Mouse (Mus musculus) embryonic facial prominence, embryonic 13.5 days (tissue): ENCODE measurements around the gene Fuz. TPM values are rescaled to one million over a fixed set of nuclear protein-coding genes. Genes with fewer than 3 reads are reported as not detected.

Experiments used
- ATAC-seq: fragments of 200-750 bp; cut with Nextera tagmentation; 2 replicates; pipeline ENCODE4 v1.8.0; 2017; ENCODE audit warnings: low read depth; ENCODE audit not compliant: insufficient number of reproducible peaks, insufficient read depth, low FRiP score, low TSS enrichment
- H3K27ac ChIP-seq: fragments of 300-500 bp; sonication (generic); 2 replicates; pipeline ENCODE4 v1.5.1; 2015; ENCODE audit warnings: moderate library complexity, mild to moderate bottlenecking, inconsistent platforms
- H3K27me3 ChIP-seq: fragments of 300-500 bp; sonication (generic); 2 replicates; pipeline ENCODE4 v1.6.1; 2015; ENCODE audit warnings: mild to moderate bottlenecking, inconsistent platforms
- H3K36me3 ChIP-seq: fragments of 300-500 bp; sonication (generic); 2 replicates; pipeline ENCODE4 v1.6.1; 2015; ENCODE audit warnings: mild to moderate bottlenecking, inconsistent platforms
- H3K4me1 ChIP-seq: fragments of 300-500 bp; sonication (generic); 2 replicates; pipeline ENCODE4 v1.6.1; 2015; ENCODE audit warnings: inconsistent platforms
- H3K4me2 ChIP-seq: fragments of 300-500 bp; sonication (generic); 2 replicates; pipeline ENCODE4 v1.6.1; 2015; ENCODE audit warnings: moderate library complexity, mild to moderate bottlenecking, inconsistent platforms
- H3K4me3 ChIP-seq: fragments of 300-500 bp; sonication (generic); 2 replicates; pipeline ENCODE4 v1.5.1; 2015; ENCODE audit warnings: mild to moderate bottlenecking, inconsistent platforms
- H3K9ac ChIP-seq: fragments of 300-500 bp; sonication (generic); 2 replicates; pipeline ENCODE4 v1.6.1; 2015; ENCODE audit warnings: mild to moderate bottlenecking, inconsistent platforms
- H3K9me3 ChIP-seq: fragments of 300-500 bp; sonication (generic); 2 replicates; pipeline ENCODE4 v1.6.1; 2016; ENCODE audit warnings: inconsistent platforms
- WGBS: fragments of 180-500 bp; shearing (Covaris S2); methylation state at CpG from one replicate; pipeline ENCODE4 v1.1.7; 2015; ENCODE audit warnings: mixed read lengths; 5-methylcytosine and 5-hydroxymethylcytosine counted together
- polyA plus RNA-seq: library from polyadenylated mRNA; unstranded; fragments of >200 nt; fragmentation: Nextera tagmentation; extraction: Ambion mirVana; gene quantifications from 2 replicates; pipeline ENCODE4 v1.2.1, GENCODE M21; 2015

Gene Fuz
- 26.1 and 29.7 TPM in 2 replicates for polyA plus RNA-seq

DNA sequence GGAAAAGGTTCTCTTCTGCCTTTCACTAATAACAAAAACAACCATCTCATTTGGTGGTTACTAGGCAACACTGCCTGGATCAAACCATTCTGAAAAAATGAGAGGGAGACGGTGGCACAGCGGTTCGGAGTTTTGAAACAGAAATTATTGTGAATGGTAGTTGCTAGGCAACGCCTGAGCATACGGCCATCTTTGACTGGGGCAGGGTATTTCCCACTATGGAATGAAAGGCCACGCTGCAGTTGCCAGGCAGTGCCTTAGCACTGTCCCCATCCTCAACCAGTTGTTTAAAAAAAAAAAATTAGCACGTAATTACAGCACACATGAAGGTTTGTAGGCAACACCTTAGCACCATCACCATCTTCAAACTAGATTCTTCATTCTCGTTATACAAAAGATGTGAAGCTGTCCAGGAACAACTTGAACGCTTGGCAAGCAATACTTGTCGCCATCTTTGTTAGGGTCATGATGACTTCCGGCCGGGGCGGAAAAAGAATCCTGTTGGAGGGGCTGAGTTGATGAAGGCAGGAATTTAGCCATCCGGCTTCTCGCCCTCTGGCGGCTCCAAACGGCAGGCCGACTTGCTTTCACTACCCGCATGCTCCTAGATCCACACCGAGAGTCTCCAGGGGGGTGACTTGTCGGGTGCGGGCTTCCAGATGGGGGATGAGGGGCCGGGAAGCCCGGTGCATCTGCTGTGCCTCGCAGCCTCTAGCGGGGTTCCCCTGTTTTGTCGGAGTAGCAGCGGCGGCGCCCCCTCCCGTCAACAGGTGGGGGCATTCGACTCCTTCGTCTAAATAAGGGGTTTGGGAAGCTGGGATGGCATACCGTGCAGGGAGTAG, at the start of gene Fuz:
Fuz (plus strand) TSS at position 487 of the 842 bp plus-strand sequence.
- Histone ChIP-seq H3K36me3 (peaks cover 25% of the 10 kb centered on the region), H3K4me3 (peak within 1 kb of the TSS; percentile 59), H3K4me2 (peak within 1 kb of the TSS; percentile 78), H3K4me1 (peaks cover 53% of the 10 kb centered on the region), H3K9me3 (no peaks in the 10 kb centered on the region), H3K27ac (peak within 1 kb of the TSS; percentile 91), H3K9ac (peak within 1 kb of the TSS; percentile 81), H3K27me3 (no peaks in the 10 kb centered on the region)
- under 1% methylated on average over 34 of the region's 34 CpGs for WGBS
- ATAC-seq, result peak; percentile 56

- 92% methylated on average over 7 of the region's 7 CpGs for WGBS
- H3K27me3 ChIP-seq, result no peaks in the 10 kb centered on the region
- 0 out of 2 replicates have a peak overlapping the region, but pooled peaks have one; percentile 16 for H3K9ac ChIP-seq
- no peak overlapping the region for H3K27ac ChIP-seq
- no peak overlapping the region for H3K4me2 ChIP-seq
- peaks cover 55% of the 10 kb centered on the region for H3K36me3 ChIP-seq
- H3K9me3 ChIP-seq, result no peaks in the 10 kb centered on the region
- no peak for ATAC-seq
- H3K4me3 ChIP-seq, result no peak overlapping the region
- H3K4me1 ChIP-seq, result peaks cover 24% of the 10 kb centered on the region
Observed at GRCm38 (mm10) chr7:44846804-44847203, 49.1 kb upstream of the Fuz start.

GRCm38 (mm10) chr7:44847772-44848171, 48.1 kb upstream of the Fuz start:
- H3K4me1 ChIP-seq, result peaks cover 30% of the 10 kb centered on the region
- WGBS, result 80% methylated on average over 5 of the region's 5 CpGs
- H3K9me3 ChIP-seq, result no peaks in the 10 kb centered on the region
- ATAC-seq, result no peak
- no peaks in the 10 kb centered on the region for H3K27me3 ChIP-seq
- peak overlapping the region; percentile 97; the same call in 1 of the 2 replicates for H3K27ac ChIP-seq
- peak overlapping the region; percentile 70 for H3K9ac ChIP-seq
- H3K4me2 ChIP-seq, result peak overlapping the region; percentile 91
- H3K4me3 ChIP-seq, result peak overlapping the region; percentile 75
- H3K36me3 ChIP-seq, result peaks cover 50% of the 10 kb centered on the region

- H3K4me2 ChIP-seq, result peak within 1 kb of the TSS; percentile 91
- under 1% methylated on average over 54 of the region's 54 CpGs for WGBS
- peak within 1 kb of the TSS; percentile 75 for H3K4me3 ChIP-seq
- peak within 1 kb of the TSS; percentile 97 for H3K27ac ChIP-seq
- no peaks in the 10 kb centered on the region for H3K9me3 ChIP-seq
- peak; percentile 84 for ATAC-seq
- H3K36me3 ChIP-seq, result peaks cover 43% of the 10 kb centered on the region
- peak within 1 kb of the TSS; percentile 83 for H3K9ac ChIP-seq
- H3K27me3 ChIP-seq, result no peaks in the 10 kb centered on the region
- H3K4me1 ChIP-seq, result peaks cover 40% of the 10 kb centered on the region
Observed at GRCm38 (mm10) chr7:44848561-44849415, 47.1 kb upstream of the Fuz start, which contains the start of the genes Akt1s1 and Tbc1d17. Akt1s1 (plus strand) TSS chr7:44848991. Tbc1d17 (minus strand) TSS chr7:44849079.

DNA sequence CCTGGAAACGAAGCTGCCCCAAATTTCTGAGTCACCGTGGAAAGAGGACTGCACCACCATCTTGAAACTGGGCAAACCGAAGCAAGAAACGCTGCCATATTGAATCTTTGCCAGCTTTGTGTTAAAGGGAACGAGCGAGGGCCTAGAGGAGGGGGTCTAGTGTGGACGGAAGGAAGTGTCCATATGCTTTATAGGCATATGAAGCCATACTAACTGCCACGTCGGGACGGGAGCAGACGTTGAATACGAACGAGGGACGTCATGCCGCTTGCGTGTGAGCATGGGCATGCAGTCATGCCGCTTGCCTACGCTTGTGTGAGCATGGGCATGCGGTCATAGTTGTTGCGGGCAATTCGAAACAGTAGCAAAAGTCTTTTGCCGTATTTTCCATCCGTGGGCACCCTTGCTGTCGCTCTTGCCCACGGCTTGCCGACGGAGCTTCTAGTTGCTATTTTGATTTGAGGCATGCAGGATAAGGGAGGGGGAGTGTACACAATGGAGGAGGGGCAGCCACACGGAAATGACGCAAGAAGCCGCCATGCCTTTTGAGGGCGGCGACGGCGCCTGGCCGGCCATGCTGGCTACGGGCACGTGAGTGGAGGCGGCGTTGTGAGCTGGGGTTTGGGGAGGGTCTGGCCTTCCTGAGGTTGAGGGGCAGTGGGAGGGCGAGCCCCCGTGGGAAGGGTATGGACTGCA, 46.3 kb upstream of the Fuz start:
- peaks cover 35% of the 10 kb centered on the region for H3K36me3 ChIP-seq
- WGBS, result under 1% methylated on average over 41 of the region's 41 CpGs
- H3K27me3 ChIP-seq, result no peaks in the 10 kb centered on the region
- peak; percentile 71 for ATAC-seq
- peak overlapping the region; percentile 97 for H3K27ac ChIP-seq
- peak overlapping the region; percentile 91 for H3K4me2 ChIP-seq
- H3K4me1 ChIP-seq, result peaks cover 48% of the 10 kb centered on the region
- H3K9ac ChIP-seq, result peak overlapping the region; percentile 83
- H3K9me3 ChIP-seq, result no peaks in the 10 kb centered on the region
- peak overlapping the region; percentile 75 for H3K4me3 ChIP-seq

DNA sequence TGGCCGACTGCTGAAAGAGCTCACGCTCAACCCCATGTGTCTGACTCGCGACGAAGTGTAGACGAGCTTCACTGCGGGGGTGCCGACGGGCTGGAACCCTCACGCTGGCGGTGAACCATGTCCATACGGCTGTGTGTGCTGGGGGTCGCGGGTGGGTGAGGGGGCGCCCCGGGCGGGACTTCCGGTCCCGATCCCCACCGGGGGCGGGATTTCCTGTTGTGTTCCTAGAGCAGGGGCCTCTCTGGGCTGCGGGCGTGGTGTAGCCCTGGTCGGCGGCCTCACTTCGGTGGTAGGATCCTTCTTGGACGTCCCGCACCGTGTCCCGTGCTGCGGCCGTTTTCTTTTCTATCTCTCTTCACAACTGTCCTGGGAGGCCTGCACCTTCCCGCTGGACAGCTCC, 45.7 kb upstream of the Fuz start:
- peak overlapping the region; percentile 97 for H3K27ac ChIP-seq
- peaks cover 29% of the 10 kb centered on the region for H3K36me3 ChIP-seq
- peak; percentile 43 for ATAC-seq
- peak overlapping the region; percentile 83 for H3K9ac ChIP-seq
- WGBS, result under 1% methylated on average over 33 of the region's 33 CpGs
- peaks cover 53% of the 10 kb centered on the region for H3K4me1 ChIP-seq
- no peaks in the 10 kb centered on the region for H3K9me3 ChIP-seq
- H3K27me3 ChIP-seq, result no peaks in the 10 kb centered on the region
- peak overlapping the region; percentile 91 for H3K4me2 ChIP-seq
- H3K4me3 ChIP-seq, result peak overlapping the region; percentile 75

GRCm38 (mm10) chr7:44850789-44851624, 44.9 kb upstream of the Fuz start:
- no peaks in the 10 kb centered on the region for H3K9me3 ChIP-seq
- WGBS, result 81% methylated on average over 8 of the region's 8 CpGs
- H3K4me2 ChIP-seq, result peak overlapping the region; percentile 91
- H3K9ac ChIP-seq, result peak overlapping the region; percentile 83
- H3K36me3 ChIP-seq, result peaks cover 21% of the 10 kb centered on the region
- H3K27me3 ChIP-seq, result no peaks in the 10 kb centered on the region
- peaks cover 59% of the 10 kb centered on the region for H3K4me1 ChIP-seq
- H3K4me3 ChIP-seq, result peak overlapping the region; percentile 75
- no peak for ATAC-seq
- peak overlapping the region; percentile 97 for H3K27ac ChIP-seq

DNA sequence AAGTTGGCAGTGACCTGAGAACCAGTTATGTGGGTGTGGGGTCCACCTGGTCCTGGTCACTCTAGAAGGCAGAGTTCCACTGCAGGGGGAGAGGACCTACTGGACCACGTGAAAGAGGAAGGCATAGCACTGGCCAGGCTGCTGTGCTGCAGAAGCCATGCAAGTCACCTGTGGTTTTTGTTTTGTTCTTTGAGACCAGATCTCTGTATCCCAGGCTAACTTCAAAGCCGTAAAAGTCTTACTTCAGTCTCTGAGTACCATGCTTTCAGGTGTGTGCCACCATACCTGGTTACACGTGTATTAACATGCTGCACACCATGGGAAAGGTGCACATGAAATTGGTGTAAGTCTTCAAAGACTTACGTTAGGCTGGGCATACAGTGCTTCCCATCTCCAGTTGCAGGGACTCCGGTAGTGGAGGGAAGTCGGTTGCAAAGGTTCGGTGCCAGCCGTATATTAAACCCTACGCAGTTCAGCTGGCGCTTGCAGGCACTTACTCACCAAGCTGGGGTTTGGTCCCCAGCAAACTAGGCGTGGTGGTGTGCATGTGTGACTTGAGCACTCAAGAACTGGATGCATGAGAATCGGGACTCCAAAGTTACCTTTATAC, 44.1 kb upstream of the Fuz start:
- H3K4me2 ChIP-seq, result peak overlapping the region; percentile 91; the same call in 1 of the 2 replicates
- ATAC-seq, result no peak
- no peak overlapping the region for H3K27ac ChIP-seq
- H3K36me3 ChIP-seq, result peaks cover 14% of the 10 kb centered on the region
- WGBS, result 88% methylated on average over 12 of the region's 12 CpGs
- H3K4me1 ChIP-seq, result peaks cover 65% of the 10 kb centered on the region
- H3K9ac ChIP-seq, result peak overlapping the region; percentile 83; the same call in 1 of the 2 replicates
- H3K27me3 ChIP-seq, result no peaks in the 10 kb centered on the region
- no peak overlapping the region for H3K4me3 ChIP-seq
- H3K9me3 ChIP-seq, result no peaks in the 10 kb centered on the region

- ATAC-seq, result no peak
- Histone ChIP-seq H3K9me3 (no peaks in the 10 kb centered on the region), H3K27me3 (no peaks in the 10 kb centered on the region), H3K4me1 (peaks cover 64% of the 10 kb centered on the region), H3K4me2 (no peak overlapping the region), H3K27ac (no peak overlapping the region), H3K4me3 (no peak overlapping the region; the same call in 1 of the 2 replicates), H3K9ac (0 out of 2 replicates have a peak overlapping the region, but pooled peaks have one; percentile 28), H3K36me3 (peaks cover 12% of the 10 kb centered on the region)
- 90% methylated on average over 36 of the region's 36 CpGs for WGBS
Observed at GRCm38 (mm10) chr7:44852259-44853027, 43.4 kb upstream of the Fuz start.
